Mouse (Mus musculus): ENCODE measurements around the gene Prr7. TPM values are rescaled to one million over a fixed set of nuclear protein-coding genes. Genes with fewer than 3 reads are reported as not detected.

The Prr7 gene
- polyA plus RNA-seq, 1 experiment: 5.1 TPM

GRCm38 (mm10) chr13:55486916-55487577, 23.0 kb downstream of the Prr7 start:
- Histone ChIP-seq H3K4me2 (ENCODE audit: low read depth) (peak overlapping the region; percentile 86), H3K79me2 (ENCODE audit: control insufficient read depth, insufficient read depth) (peaks cover 30% of the 10 kb centered on the region), H3K4me3 (peak overlapping the region; percentile 67), H3K36me3 (ENCODE audit: control insufficient read depth, insufficient read depth) (no peaks in the 10 kb centered on the region), H3ac (ENCODE audit: control insufficient read depth, insufficient read length) (peak overlapping the region; percentile 84), H3K27me3 (ENCODE audit: control insufficient read depth, insufficient read depth, insufficient read length) (no peaks in the 10 kb centered on the region)
- TF ChIP-seq CEBPB (IDR thresholded peaks at IDR 0.05; ENCODE audit: insufficient read depth, poor library complexity, severe bottlenecking) (no peak), TCF3 (IDR thresholded peaks at IDR 0.05; ENCODE audit: insufficient read length, low read depth) (no peak), REST (IDR thresholded peaks at IDR 0.05; ENCODE audit: insufficient read depth, insufficient read length) (no peak), MYOG (IDR thresholded peaks at IDR 0.05; ENCODE audit: control insufficient read depth in 1 of 3, insufficient read depth in 1 of 3, insufficient read length in 2 of 3, low read depth in 2 of 3) (peak in 1 of 3 experiments; percentile 69), MYOD1 (IDR thresholded peaks at IDR 0.05; ENCODE audit: control insufficient read depth in 1 of 3, insufficient read length in 2 of 3, low read depth in 2 of 3) (peak in 1 of 3 experiments; percentile 40), POLR2A (IDR thresholded peaks at IDR 0.05; ENCODE audit: insufficient read length, low read depth) (peak; percentile 34), SRF (IDR thresholded peaks at IDR 0.05; ENCODE audit: control insufficient read depth, insufficient read length, low read depth) (no peak)

DNA sequence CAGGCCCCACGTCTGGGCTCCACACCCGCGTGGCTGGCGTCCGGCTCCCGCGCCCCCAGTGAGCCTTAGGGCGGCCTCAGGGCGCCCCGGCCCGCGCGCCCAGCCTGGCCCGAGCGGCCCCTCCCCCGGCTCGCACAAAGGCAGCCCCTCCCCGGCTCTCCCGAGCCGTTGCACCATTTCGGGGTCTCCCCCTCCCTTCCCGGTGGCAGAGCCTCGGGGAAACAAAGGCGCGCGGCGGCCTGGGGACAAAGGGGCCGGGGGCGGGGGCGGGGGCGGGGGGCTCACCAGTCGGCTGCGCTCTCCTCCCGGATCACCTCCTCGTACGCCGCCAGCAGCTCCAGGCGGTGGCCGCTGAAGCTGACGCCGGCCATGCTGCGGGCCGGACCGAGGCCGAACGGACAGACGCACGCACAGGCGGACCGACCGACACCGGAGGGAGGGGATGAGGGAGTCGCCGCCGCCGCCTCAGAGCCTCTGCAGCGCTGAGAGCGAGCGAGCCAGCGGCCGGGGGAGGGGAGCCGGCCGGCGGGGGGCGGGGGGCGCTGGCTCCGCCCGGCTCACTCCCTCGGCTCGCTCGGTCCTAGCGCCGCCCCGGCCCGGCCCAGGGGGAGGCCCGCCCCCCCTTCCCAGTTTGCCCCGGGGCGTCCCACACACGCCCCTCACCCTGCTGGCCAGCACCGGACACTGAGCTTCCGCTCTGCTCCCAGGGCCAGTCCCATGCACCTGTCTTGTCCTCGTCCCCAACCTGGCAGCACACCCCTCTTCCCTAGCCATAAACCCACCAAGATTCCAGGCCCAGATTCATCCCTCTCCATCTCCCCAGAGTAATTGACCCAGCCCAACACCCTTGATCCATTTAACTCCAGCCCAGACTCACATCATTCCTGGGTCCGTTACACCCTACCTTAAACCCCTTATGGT, 23.8 kb downstream of the Prr7 start, which contains the start of gene Dbn1:
Dbn1 (minus strand) TSS at position 534 of the 921 bp plus-strand sequence.
- peak within 1 kb of the TSS; percentile 67 for H3K4me3 ChIP-seq
- no peaks in the 10 kb centered on the region for H3K27me3 ChIP-seq (ENCODE audit: control insufficient read depth, insufficient read depth, insufficient read length)
- peaks cover 30% of the 10 kb centered on the region for H3K79me2 ChIP-seq (ENCODE audit: control insufficient read depth, insufficient read depth)
- no peaks in the 10 kb centered on the region for H3K36me3 ChIP-seq (ENCODE audit: control insufficient read depth, insufficient read depth)
- H3ac ChIP-seq (ENCODE audit: control insufficient read depth, insufficient read length): peak within 1 kb of the TSS; percentile 84
- TF ChIP-seq SRF (IDR thresholded peaks at IDR 0.05; ENCODE audit: control insufficient read depth, insufficient read length, low read depth): no peak
- no peak for TF ChIP-seq TCF3 (IDR thresholded peaks at IDR 0.05; ENCODE audit: insufficient read length, low read depth)
- TF ChIP-seq MYOG (IDR thresholded peaks at IDR 0.05; ENCODE audit: control insufficient read depth in 1 of 3, insufficient read depth in 1 of 3, insufficient read length in 2 of 3, low read depth in 2 of 3): no peak
- TF ChIP-seq USF1 (IDR thresholded peaks at IDR 0.05; ENCODE audit: low read depth): no peak
- TF ChIP-seq CEBPB (IDR thresholded peaks at IDR 0.05; ENCODE audit: insufficient read depth, poor library complexity, severe bottlenecking): no peak
- no peak for TF ChIP-seq TCF12 (IDR thresholded peaks at IDR 0.05; ENCODE audit: insufficient read depth, poor library complexity, severe bottlenecking)
- TF ChIP-seq POLR2A (IDR thresholded peaks at IDR 0.05; ENCODE audit: insufficient read length, low read depth): peak; percentile 88
- no peak for TF ChIP-seq MAX (IDR thresholded peaks at IDR 0.05; ENCODE audit: low read depth)
- no peak for TF ChIP-seq REST (IDR thresholded peaks at IDR 0.05; ENCODE audit: insufficient read depth, insufficient read length)
- peak; percentile 71 for TF ChIP-seq POLR2AphosphoS2 (IDR thresholded peaks at IDR 0.05; ENCODE audit: insufficient read length, low read depth)
- no peak for TF ChIP-seq E2F4 (IDR thresholded peaks at IDR 0.05; ENCODE audit: insufficient read depth)
- TF ChIP-seq MYOD1 (IDR thresholded peaks at IDR 0.05; ENCODE audit: control insufficient read depth in 1 of 3, insufficient read length in 2 of 3, low read depth in 2 of 3): peak in 2 of 3 experiments; percentile 51 to 56
- H3K4me2 ChIP-seq (ENCODE audit: low read depth): peak within 1 kb of the TSS; percentile 86

GRCm38 (mm10) chr13:55494257-55494656, 30.2 kb downstream of the Prr7 start:
- Histone ChIP-seq H3K4me3 (no peak overlapping the region), H3K79me2 (ENCODE audit: control insufficient read depth, insufficient read depth) (no peaks in the 10 kb centered on the region), H3K27me3 (ENCODE audit: control insufficient read depth, insufficient read depth, insufficient read length) (no peaks in the 10 kb centered on the region), H3K36me3 (ENCODE audit: control insufficient read depth, insufficient read depth) (peaks cover 4% of the 10 kb centered on the region), H3ac (ENCODE audit: control insufficient read depth, insufficient read length) (no peak overlapping the region), H3K4me2 (ENCODE audit: low read depth) (no peak overlapping the region)
- TF ChIP-seq POLR2A (IDR thresholded peaks at IDR 0.05; ENCODE audit: insufficient read length, low read depth): no peak
- TF ChIP-seq TCF12 (IDR thresholded peaks at IDR 0.05; ENCODE audit: insufficient read depth, poor library complexity, severe bottlenecking): no peak
- TF ChIP-seq POLR2AphosphoS2 (IDR thresholded peaks at IDR 0.05; ENCODE audit: insufficient read length, low read depth): peak; percentile 53
- TF ChIP-seq MAX (IDR thresholded peaks at IDR 0.05; ENCODE audit: low read depth): no peak
- TF ChIP-seq USF1 (IDR thresholded peaks at IDR 0.05; ENCODE audit: low read depth): no peak
- TF ChIP-seq MYOD1 (IDR thresholded peaks at IDR 0.05; ENCODE audit: control insufficient read depth in 1 of 3, insufficient read length in 2 of 3, low read depth in 2 of 3): no peak

DNA sequence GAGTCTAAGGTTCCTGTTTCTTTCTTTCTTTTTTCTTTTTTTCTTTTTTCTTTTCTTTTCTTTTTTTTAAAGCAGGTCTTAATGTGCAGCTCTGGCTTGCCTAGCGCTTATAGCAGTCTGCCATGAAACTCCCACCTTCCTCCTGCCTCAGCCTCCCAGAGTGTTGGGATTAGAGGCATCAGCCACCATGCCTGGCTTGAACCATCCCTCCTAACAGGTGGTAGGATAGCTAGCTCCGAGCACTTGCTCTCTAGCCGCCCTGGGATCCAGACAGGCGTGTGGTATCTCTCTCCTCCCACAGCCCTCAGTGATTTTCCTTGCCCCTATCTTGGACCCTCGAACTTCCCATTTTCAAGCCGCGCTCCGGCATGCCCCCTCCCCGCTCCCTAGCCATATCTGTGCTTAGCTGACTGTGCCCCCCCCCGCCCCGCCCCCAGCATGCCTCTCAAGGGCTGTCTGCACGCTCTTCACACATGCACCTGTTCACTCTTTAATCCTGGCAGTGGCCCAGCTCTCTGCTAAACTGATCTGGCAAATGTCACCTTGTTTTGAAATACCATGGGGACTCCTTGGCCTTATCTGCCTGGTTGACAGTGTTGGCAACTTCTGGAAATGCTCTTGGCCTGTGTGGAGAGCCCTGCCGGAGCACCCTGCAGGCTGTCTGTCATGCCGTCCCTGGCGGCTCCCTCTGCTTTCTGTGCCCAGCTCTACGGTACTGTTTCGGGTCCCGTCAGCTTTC, 31.0 kb downstream of the Prr7 start:
- TF ChIP-seq MYOD1 (IDR thresholded peaks at IDR 0.05; ENCODE audit: control insufficient read depth in 1 of 3, insufficient read length in 2 of 3, low read depth in 2 of 3) (peak in 2 of 3 experiments; percentile 79 to 80), TCF12 (IDR thresholded peaks at IDR 0.05; ENCODE audit: insufficient read depth, poor library complexity, severe bottlenecking) (no peak), POLR2A (IDR thresholded peaks at IDR 0.05; ENCODE audit: insufficient read length, low read depth) (no peak), MAX (IDR thresholded peaks at IDR 0.05; ENCODE audit: low read depth) (no peak), USF1 (IDR thresholded peaks at IDR 0.05; ENCODE audit: low read depth) (no peak), TCF3 (IDR thresholded peaks at IDR 0.05; ENCODE audit: insufficient read length, low read depth) (no peak), MYOG (IDR thresholded peaks at IDR 0.05; ENCODE audit: control insufficient read depth in 1 of 3, insufficient read depth in 1 of 3, insufficient read length in 2 of 3, low read depth in 2 of 3) (peak in 2 of 3 experiments; percentile 35 to 51), REST (IDR thresholded peaks at IDR 0.05; ENCODE audit: insufficient read depth, insufficient read length) (no peak), POLR2AphosphoS2 (IDR thresholded peaks at IDR 0.05; ENCODE audit: insufficient read length, low read depth) (peak; percentile 54), CEBPB (IDR thresholded peaks at IDR 0.05; ENCODE audit: insufficient read depth, poor library complexity, severe bottlenecking) (no peak)
- H3K79me2 ChIP-seq (ENCODE audit: control insufficient read depth, insufficient read depth): no peaks in the 10 kb centered on the region
- H3K4me2 ChIP-seq (ENCODE audit: low read depth): no peak overlapping the region
- H3K4me3 ChIP-seq: no peak overlapping the region
- H3K27me3 ChIP-seq (ENCODE audit: control insufficient read depth, insufficient read depth, insufficient read length): no peaks in the 10 kb centered on the region
- H3K36me3 ChIP-seq (ENCODE audit: control insufficient read depth, insufficient read depth): peaks cover 8% of the 10 kb centered on the region
- H3ac ChIP-seq (ENCODE audit: control insufficient read depth, insufficient read length): no peak overlapping the region

Data from myocyte (in vitro differentiated cells).